Mouse (Mus musculus): Measurements from ENCODE around the gene Col26a1.
A peak's percentile ranks its signal among the peaks of the same experiment; 100 is the strongest.

Col26a1 gene

DNA sequence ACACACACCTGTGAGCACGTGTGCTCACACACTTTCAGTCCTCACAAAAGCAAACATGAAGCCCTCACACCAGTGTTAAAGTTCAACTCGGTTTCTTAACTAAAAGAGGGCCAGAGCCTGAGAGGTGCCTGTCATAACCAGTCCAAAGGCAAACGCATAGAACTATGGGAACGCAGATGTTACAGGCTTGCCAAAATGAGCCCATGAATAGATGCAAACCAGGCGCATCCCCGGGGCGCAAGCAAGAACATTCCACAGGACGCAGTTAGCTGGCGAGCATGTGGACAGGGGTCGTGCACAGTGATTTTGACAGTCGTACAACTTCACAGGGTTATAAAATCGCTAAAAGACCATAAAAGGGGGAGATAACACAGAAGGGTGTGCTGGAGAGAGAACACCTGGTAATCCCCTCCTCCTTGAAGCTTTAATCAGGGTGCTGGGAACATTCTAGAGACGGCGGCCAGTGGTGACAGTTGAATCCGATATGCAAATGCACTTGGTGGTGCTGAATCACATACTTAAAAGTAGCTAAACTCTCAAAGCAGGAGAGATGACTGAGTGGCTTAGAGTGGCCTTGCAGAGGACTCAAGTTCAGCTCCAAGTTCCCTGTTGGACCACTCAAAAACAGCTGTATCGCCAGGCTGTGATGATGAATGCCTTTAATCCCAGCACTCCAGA lies 76.5 kb downstream of the Col26a1 start:
- no peak for DNase-seq (ENCODE audit: low read depth)

GRCm38 (mm10) chr5:136805019-136805418 lies 78.0 kb downstream of the Col26a1 start:
- DNase-seq (ENCODE audit: low read depth) = no peak

- DNase-seq (ENCODE audit: low read depth) = no peak
These were observed 78.8 kb downstream of the Col26a1 start for GRCm38 (mm10) chr5:136804246-136804645.

GRCm38 (mm10) chr5:136802732-136803131 lies 80.3 kb downstream of the Col26a1 start:
- DNase-seq (ENCODE audit: low read depth) = no peak

- DNase-seq (ENCODE audit: low read depth) = no peak
These were observed 86.1 kb downstream of the Col26a1 start for GRCm38 (mm10) chr5:136796917-136797316.

DNA sequence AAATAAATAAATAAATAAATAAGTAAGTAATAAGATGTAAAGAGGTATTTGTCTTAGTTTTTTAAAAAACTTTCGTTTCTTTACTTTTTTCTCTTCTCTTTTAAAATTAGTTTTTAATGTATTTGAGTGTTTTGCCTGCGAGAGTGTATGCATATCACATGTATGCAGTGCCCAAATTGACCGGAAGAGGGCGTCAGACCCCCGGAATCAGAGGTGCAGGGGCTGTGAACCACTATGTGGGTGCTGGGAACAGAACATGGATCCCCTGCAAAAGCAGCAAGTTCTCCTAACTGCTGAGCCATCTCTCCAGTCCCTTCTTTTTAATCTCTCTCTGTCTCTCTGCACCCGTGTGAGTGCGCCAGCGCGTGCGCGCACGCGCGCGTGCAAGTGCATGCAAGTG lies 89.2 kb downstream of the Col26a1 start:
- no peak for DNase-seq (ENCODE audit: low read depth)

DNA sequence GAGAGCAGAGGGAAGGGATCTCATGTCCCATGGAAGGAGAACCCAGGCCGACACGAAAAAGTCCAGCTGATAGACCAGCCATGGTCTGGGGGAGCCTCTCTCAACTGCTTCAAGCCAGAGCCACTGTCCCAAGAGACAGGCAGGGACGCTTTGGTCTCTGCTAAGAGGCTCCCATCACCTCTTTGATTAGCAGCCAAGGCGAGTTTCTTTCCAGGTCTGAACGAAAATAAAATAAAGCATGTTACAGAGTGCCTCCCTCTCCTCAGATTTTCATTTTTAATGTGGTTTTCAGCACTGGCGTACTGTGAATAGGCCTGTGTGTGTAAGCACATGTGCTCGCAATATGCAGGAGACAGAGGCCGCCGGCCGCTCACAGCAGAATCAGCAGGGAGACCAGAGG lies 90.5 kb downstream of the Col26a1 start:
- no peak for DNase-seq (ENCODE audit: low read depth)

GRCm38 (mm10) chr5:136791204-136791603 lies 91.8 kb downstream of the Col26a1 start:
- DNase-seq (ENCODE audit: low read depth) = no peak

GRCm38 (mm10) chr5:136790570-136791196 lies 92.3 kb downstream of the Col26a1 start:
- DNase-seq (ENCODE audit: low read depth) = peak; percentile 86

- DNase-seq (ENCODE audit: low read depth) = no peak
These were observed 98.5 kb downstream of the Col26a1 start for GRCm38 (mm10) chr5:136784531-136784930.

DNA sequence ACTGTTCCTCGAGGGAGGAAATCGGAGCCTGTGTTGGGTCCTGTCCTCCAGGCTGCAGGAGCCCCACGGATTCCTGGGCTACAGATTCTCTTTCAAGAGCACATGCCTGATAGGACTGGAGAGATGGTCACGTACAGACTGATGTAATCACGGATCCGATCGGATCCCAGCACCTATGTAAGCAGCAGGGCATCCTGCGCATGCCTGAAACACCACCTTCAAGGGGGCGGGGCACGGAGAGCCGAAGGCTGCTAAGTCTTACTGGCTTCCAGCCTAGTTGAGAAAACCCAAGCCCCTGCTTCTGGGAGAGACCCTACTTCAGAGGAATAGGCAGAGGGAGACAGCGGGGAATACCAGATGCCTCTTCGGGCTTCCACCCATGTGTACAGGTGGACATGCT lies 100.4 kb downstream of the Col26a1 start:
- no peak for DNase-seq (ENCODE audit: low read depth)

- peak; percentile 46 for DNase-seq (ENCODE audit: low read depth)
These were observed 102.5 kb downstream of the Col26a1 start for GRCm38 (mm10) chr5:136780465-136780864.

DNA sequence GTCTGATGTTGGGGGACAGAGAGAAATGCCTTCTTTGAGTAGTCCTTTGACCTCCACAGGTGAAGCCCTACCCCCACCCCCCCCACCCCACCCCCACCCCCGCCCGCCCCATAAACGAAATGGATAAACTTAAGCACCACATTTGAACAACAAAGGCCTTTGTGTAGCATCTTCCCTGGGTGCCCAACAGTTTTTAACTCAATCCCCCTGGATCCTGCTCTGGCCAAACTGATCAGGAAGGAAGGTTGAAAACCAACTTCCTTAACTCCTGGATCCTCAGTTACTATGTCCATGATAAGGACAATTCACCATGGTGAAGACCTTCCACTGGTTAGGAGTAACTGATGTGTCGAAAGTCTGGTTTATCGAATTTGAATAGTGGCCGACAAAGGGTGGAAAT lies 103.1 kb downstream of the Col26a1 start:
- no peak for DNase-seq (ENCODE audit: low read depth)

- no peak for DNase-seq (ENCODE audit: low read depth)
These were observed 107.5 kb downstream of the Col26a1 start for GRCm38 (mm10) chr5:136775548-136775947.

DNA sequence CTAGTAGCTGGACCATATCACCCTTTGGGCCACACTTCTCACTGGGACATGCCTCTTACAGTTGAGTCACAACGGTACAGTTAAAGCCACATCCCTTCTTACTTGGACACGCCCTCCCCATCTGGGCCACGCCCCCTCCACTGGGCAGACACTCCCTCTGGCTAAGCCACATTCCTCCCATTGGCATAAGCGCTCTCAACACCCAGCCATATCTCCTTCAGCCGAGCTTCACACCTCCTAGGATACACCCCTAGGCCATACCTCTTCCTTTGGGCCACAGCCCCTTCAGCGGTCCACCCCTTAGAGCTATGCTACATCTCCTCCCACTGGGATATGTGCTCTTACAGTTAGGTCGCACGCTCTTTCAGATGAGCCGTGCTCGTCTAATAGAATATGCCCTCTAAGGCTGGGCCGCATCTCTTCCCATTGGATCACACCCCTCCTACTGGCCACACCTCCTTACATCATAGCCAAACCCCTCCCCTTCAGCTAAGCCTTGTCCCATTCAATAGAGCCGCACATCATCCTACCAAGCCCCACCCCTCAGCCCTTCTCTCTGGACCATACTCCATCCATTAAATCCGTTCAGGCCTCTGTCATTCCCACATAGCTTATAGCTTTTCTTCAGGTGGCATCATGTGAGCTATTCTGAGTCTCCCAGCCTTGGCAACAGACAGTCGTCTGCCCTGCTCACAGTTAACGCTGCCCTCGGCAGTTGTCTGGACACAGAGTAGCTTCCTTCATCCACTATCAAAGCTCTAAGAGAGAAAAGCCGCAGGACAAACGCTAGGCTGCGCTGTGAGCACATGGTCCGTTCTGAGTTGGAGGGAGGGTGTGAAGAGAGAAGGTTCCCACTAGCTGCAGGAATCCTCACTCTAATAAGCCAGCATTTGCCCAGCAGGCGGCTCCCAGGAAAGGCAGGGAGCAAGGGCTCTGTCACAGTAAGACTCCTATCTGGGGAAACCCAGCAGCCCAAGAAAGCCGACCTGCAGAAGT lies 109.7 kb downstream of the Col26a1 start:
- DNase-seq (ENCODE audit: low read depth) = peak; percentile 36

- DNase-seq (ENCODE audit: low read depth) = no peak
These were observed 111.9 kb downstream of the Col26a1 start for GRCm38 (mm10) chr5:136771132-136771531.

DNA sequence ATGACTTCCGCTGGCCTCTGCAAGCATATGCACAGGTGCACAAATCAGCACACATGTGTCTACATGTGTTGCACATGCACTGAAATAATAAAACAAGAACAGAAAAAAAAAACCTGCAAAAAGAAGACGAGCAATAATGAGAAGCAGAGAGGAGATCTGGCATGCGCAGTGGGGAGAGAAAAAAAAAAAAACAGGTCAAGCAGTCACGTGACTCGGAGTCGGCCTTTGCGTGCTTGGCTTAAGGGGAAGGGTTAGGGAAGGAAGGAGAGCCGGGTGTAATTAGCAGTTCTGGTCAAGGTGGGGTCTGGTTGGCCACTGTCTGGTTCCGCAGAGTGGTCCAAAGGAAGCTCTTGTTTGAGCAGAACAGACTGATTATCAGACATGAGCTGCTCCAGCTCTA lies 115.7 kb downstream of the Col26a1 start:
- DNase-seq (ENCODE audit: low read depth) = no peak

- DNase-seq (ENCODE audit: low read depth) = peak; percentile 34
These were observed 118.8 kb downstream of the Col26a1 start for GRCm38 (mm10) chr5:136764157-136764669.

DNA sequence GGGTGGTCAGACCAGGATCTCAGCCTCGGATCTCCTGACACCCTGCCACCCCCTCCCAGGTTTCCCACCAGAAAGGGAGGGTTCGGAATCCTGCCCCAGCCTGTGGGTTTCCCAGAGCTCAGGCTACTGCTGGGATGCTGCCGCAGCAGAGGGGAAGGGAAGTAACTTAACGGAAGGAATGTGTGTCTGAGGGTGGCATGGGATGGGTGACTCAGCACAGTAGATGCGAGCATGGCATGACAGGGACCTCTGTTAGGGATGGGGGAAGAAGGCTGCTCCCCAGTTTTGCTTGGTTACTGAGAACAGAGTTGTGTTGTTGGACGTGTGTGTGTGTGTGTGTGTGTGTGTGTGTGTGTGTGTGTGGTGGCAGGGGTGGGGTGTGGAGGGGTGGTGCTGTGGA lies 122.7 kb downstream of the Col26a1 start:
- peak; percentile 22 for DNase-seq (ENCODE audit: low read depth)

DNA sequence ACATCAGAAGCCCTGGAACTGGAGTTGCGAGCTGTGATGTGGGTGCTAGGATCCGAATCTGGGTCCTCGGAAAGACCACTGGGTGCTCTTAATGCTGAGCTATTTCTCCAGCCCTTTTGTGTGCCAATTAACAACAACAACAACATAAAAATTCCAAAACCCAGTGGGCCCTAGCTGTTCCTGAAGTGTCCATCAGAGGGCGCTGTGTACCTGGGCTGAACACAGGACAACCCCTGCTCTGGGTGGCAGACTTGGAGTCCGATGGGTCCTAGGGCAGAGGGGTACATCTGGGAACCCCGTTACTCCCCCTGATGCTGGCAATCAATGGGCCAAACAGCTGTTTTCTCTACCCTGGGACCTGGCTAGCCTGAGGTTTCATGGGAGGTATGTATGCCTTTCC lies 123.2 kb downstream of the Col26a1 start:
- DNase-seq (ENCODE audit: low read depth) = peak; percentile 38

DNA sequence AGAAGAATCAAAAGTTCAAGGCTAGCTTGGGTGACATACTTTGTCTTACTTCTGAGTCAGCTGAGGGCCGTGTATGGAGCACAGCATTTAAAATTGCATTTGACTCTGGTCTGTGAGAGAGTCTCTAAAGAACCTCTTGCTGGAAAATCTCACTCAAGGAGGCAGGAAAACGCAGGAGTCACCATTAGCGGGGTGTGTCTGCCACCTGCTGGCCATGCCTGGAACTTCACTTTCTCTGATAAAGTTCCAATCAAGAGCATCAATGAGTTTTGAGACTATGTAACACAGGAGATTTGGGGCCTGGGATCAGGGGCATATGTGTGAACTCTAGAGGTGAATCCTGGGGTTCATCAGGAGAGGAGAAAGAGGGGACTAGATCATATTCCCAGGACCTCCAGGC lies 127.3 kb downstream of the Col26a1 start:
- peak; percentile 67 for DNase-seq (ENCODE audit: low read depth)

- DNase-seq (ENCODE audit: low read depth) = no peak
These were observed 128.9 kb downstream of the Col26a1 start for GRCm38 (mm10) chr5:136754053-136754591.
